Comparison of ENCODE assay signal across 8 mouse cellular contexts in genomic region chr2:27043461-27043860, GRCm38 (mm10). TPM values are rescaled to one million over a fixed set of nuclear protein-coding genes. Genes with fewer than 3 reads are reported as not detected.
DNase-seq lines count a peak whose midpoint lies in the region; ATAC-seq and TF ChIP-seq lines count a peak whose summit lies in the region.

No protein-coding gene starts in this region.

- H3K4me2 ChIP-seq in forebrain, embryonic 12.5 days, result no peak overlapping the region
- H3K4me2 ChIP-seq in heart, embryonic 16.5 days (ENCODE audit: low read depth, low read length), result no peak overlapping the region
- no peak overlapping the region for H3K4me2 ChIP-seq in liver, embryonic 13.5 days
- no peak overlapping the region for H3K4me2 ChIP-seq in neural tube, embryonic 15.5 days

- no peak overlapping the region for H3K4me3 ChIP-seq in forebrain, embryonic 12.5 days (replicated peaks)
- H3K4me3 ChIP-seq in heart, embryonic 16.5 days (ENCODE audit: low read length), result no peak overlapping the region
- H3K4me3 ChIP-seq in liver, embryonic 13.5 days (replicated peaks), result no peak overlapping the region
- no peak overlapping the region for H3K4me3 ChIP-seq in neural tube, embryonic 15.5 days (replicated peaks)
- H3K4me3 ChIP-seq in testis, adult 2 months (ENCODE audit: control insufficient read depth, low read depth, low read length), result no peak overlapping the region

- no peak overlapping the region for H3K9ac ChIP-seq in forebrain, embryonic 12.5 days
- no peak overlapping the region for H3K9ac ChIP-seq in heart, embryonic 16.5 days (ENCODE audit: low read length)
- no peak overlapping the region for H3K9ac ChIP-seq in liver, embryonic 13.5 days
- no peak overlapping the region for H3K9ac ChIP-seq in neural tube, embryonic 15.5 days (replicated peaks)

- peak; percentile 66 for DNase-seq in 416B (ENCODE audit: low read depth)
- peak; percentile 91 for DNase-seq in brain, adult 2 months (ENCODE audit: low read depth, low spot score)
- peak; percentile 92 to 94 for DNase-seq in kidney, postnatal 25 days
- peak; percentile 35 for DNase-seq in liver, embryonic 13.5 days

- no peak for TF ChIP-seq POLR2A in testis, adult 2 months (IDR thresholded peaks at IDR 0.05; ENCODE audit: control insufficient read depth, low read depth, low read length)

- H3K4me1 ChIP-seq in forebrain, embryonic 12.5 days, result no peaks in the 10 kb centered on the region
- no peaks in the 10 kb centered on the region for H3K4me1 ChIP-seq in heart, embryonic 16.5 days (ENCODE audit: control insufficient read depth, insufficient read depth, low read length)
- peaks cover 10% of the 10 kb centered on the region for H3K4me1 ChIP-seq in liver, embryonic 13.5 days (replicated peaks)
- H3K4me1 ChIP-seq in neural tube, embryonic 15.5 days, result no peaks in the 10 kb centered on the region; the same call in 1 of the 2 replicates
- peaks cover 3% of the 10 kb centered on the region; the same call in 1 of the 2 replicates for H3K4me1 ChIP-seq in testis, adult 2 months (ENCODE audit: control insufficient read depth, insufficient read depth, low read length)

- ATAC-seq in forebrain, embryonic 12.5 days (ENCODE audit: low FRiP score), result peak; percentile 85
- peak; percentile 85 for ATAC-seq in heart, embryonic 16.5 days (replicated peaks; ENCODE audit: extremely low read depth, insufficient read depth, low FRiP score)
- ATAC-seq in liver, embryonic 13.5 days (ENCODE audit: low read depth), result peak; percentile 44
- ATAC-seq in neural tube, embryonic 15.5 days (ENCODE audit: low FRiP score), result peak; percentile 92

- no peaks in the 10 kb centered on the region for H3K9me3 ChIP-seq in forebrain, embryonic 12.5 days
- H3K9me3 ChIP-seq in heart, embryonic 16.5 days (replicated peaks; ENCODE audit: control insufficient read depth, low read length), result no peaks in the 10 kb centered on the region
- H3K9me3 ChIP-seq in liver, embryonic 13.5 days (replicated peaks), result no peaks in the 10 kb centered on the region
- H3K9me3 ChIP-seq in neural tube, embryonic 15.5 days (replicated peaks), result no peaks in the 10 kb centered on the region

- peak; percentile 65 for TF ChIP-seq CTCF in testis, adult 2 months (IDR thresholded peaks at IDR 0.05; ENCODE audit: control insufficient read depth, insufficient read depth, insufficient replicate concordance, low read depth, low read length)

- 18% methylated on average over 3 of the region's 3 CpGs for WGBS in forebrain, embryonic 12.5 days
- 15% methylated on average over 3 of the region's 3 CpGs for WGBS in heart, embryonic 16.5 days
- 31% methylated on average over 3 of the region's 3 CpGs for WGBS in liver, embryonic 13.5 days (ENCODE audit: insufficient replicate concordance)
- whole genome bisulfite sequencing in neural tube, embryonic 15.5 days, result 25% methylated on average over 3 of the region's 3 CpGs

- H3K27ac ChIP-seq in forebrain, embryonic 12.5 days, result no peak overlapping the region
- no peak overlapping the region for H3K27ac ChIP-seq in heart, embryonic 16.5 days (ENCODE audit: low read length)
- no peak overlapping the region for H3K27ac ChIP-seq in liver, embryonic 13.5 days
- no peak overlapping the region for H3K27ac ChIP-seq in neural tube, embryonic 15.5 days (replicated peaks)
- H3K27ac ChIP-seq in testis, adult 2 months (ENCODE audit: control insufficient read depth, insufficient read depth, low read depth, low read length), result no peak overlapping the region

- no peaks in the 10 kb centered on the region for H3K36me3 ChIP-seq in forebrain, embryonic 12.5 days (replicated peaks)
- no peaks in the 10 kb centered on the region for H3K36me3 ChIP-seq in heart, embryonic 16.5 days (ENCODE audit: control insufficient read depth, insufficient read depth)
- H3K36me3 ChIP-seq in liver, embryonic 13.5 days, result no peaks in the 10 kb centered on the region
- H3K36me3 ChIP-seq in neural tube, embryonic 15.5 days, result no peaks in the 10 kb centered on the region
- H3K36me3 ChIP-seq in testis, adult 2 months (ENCODE audit: control insufficient read depth, insufficient read depth, low read length), result no peaks in the 10 kb centered on the region

- H3K27me3 ChIP-seq in forebrain, embryonic 12.5 days, result 0 out of 2 replicates have a peak, but pooled peaks cover 10% of the 10 kb centered on the region
- H3K27me3 ChIP-seq in heart, embryonic 16.5 days (ENCODE audit: control insufficient read depth, insufficient read depth, low read length), result no peaks in the 10 kb centered on the region
- no peaks in the 10 kb centered on the region for H3K27me3 ChIP-seq in liver, embryonic 13.5 days
- H3K27me3 ChIP-seq in neural tube, embryonic 15.5 days (replicated peaks), result no peaks in the 10 kb centered on the region
- H3K27me3 ChIP-seq in testis, adult 2 months (ENCODE audit: control insufficient read depth, insufficient read depth, low read length), result no peaks in the 10 kb centered on the region

RNA-seq across cellular contexts. Expression of gene Slc2a6, which starts 15.7 kb away (rescaled TPM):
- polyA plus RNA-seq in forebrain, embryonic 12.5 days (2016; fragmentation: Nextera tagmentation; extraction: Ambion mirVana), result 1.6 and 1.8 TPM in 2 replicates
- 0.64 and 0.65 TPM in 2 replicates for polyA plus RNA-seq in heart, embryonic 16.5 days (2015; fragmentation: Nextera tagmentation; extraction: Ambion mirVana)
- polyA plus RNA-seq in liver, embryonic 13.5 days (2015; fragmentation: Nextera tagmentation; extraction: Ambion mirVana), result 0.13 and 0.20 TPM in 2 replicates
- polyA plus RNA-seq in neural tube, embryonic 15.5 days (2015; fragmentation: Nextera tagmentation; extraction: Ambion mirVana), result 17.2 and 20.0 TPM in 2 replicates
- polyA plus RNA-seq in testis, adult 2 months (2012; rRNA removed), result 0.25 and 0.32 TPM in 2 replicates

RNA-seq across cellular contexts. Expression of gene Mymk, which starts 28.5 kb away (rescaled TPM):
- polyA plus RNA-seq in forebrain, embryonic 12.5 days (2016; fragmentation: Nextera tagmentation; extraction: Ambion mirVana), result 0.26 TPM in 1 of 2 replicates, not detected in the other
- polyA plus RNA-seq in heart, embryonic 16.5 days (2015; fragmentation: Nextera tagmentation; extraction: Ambion mirVana), result 0.84 and 1.1 TPM in 2 replicates
- polyA plus RNA-seq in liver, embryonic 13.5 days (2015; fragmentation: Nextera tagmentation; extraction: Ambion mirVana), result 0.70 and 0.83 TPM in 2 replicates
- polyA plus RNA-seq in neural tube, embryonic 15.5 days (2015; fragmentation: Nextera tagmentation; extraction: Ambion mirVana), result 2.5 and 3.4 TPM in 2 replicates
- polyA plus RNA-seq in testis, adult 2 months (2012; rRNA removed), result not detected in 2 replicates

RNA-seq across cellular contexts. Expression of gene Cacfd1, which starts 33.7 kb away (rescaled TPM):
- 120 and 126 TPM in 2 replicates for polyA plus RNA-seq in forebrain, embryonic 12.5 days (2016; fragmentation: Nextera tagmentation; extraction: Ambion mirVana)
- polyA plus RNA-seq in heart, embryonic 16.5 days (2015; fragmentation: Nextera tagmentation; extraction: Ambion mirVana), result 41.4 and 44.2 TPM in 2 replicates
- 12.6 and 13.4 TPM in 2 replicates for polyA plus RNA-seq in liver, embryonic 13.5 days (2015; fragmentation: Nextera tagmentation; extraction: Ambion mirVana)
- 98.5 and 103 TPM in 2 replicates for polyA plus RNA-seq in neural tube, embryonic 15.5 days (2015; fragmentation: Nextera tagmentation; extraction: Ambion mirVana)
- polyA plus RNA-seq in testis, adult 2 months (2012; rRNA removed), result 21.4 and 26.5 TPM in 2 replicates

RNA-seq across cellular contexts. Expression of gene Adamtsl2, which starts 35.7 kb away (rescaled TPM):
- 5.3 and 5.4 TPM in 2 replicates for polyA plus RNA-seq in forebrain, embryonic 12.5 days (2016; fragmentation: Nextera tagmentation; extraction: Ambion mirVana)
- 12.4 and 14.8 TPM in 2 replicates for polyA plus RNA-seq in heart, embryonic 16.5 days (2015; fragmentation: Nextera tagmentation; extraction: Ambion mirVana)
- 0.64 and 0.65 TPM in 2 replicates for polyA plus RNA-seq in liver, embryonic 13.5 days (2015; fragmentation: Nextera tagmentation; extraction: Ambion mirVana)
- polyA plus RNA-seq in neural tube, embryonic 15.5 days (2015; fragmentation: Nextera tagmentation; extraction: Ambion mirVana), result 7.2 and 7.7 TPM in 2 replicates
- polyA plus RNA-seq in testis, adult 2 months (2012; rRNA removed), result 2.5 and 3.1 TPM in 2 replicates

Comparison
In these comparisons a context has a peak if more than half of its experiments do, and no peak if none do; other contexts are left out.
1. DNase-seq: peak in every context shown above with its lines; median percentile 93 in kidney, postnatal 25 days; 91 in brain, adult 2 months; 66 in 416B; 35 in liver, embryonic 13.5 days.